Mouse (Mus musculus) macrophage (primary cell): ENCODE data around the gene Cct5. TPM values are rescaled to one million over a fixed set of nuclear protein-coding genes. Genes with fewer than 3 reads are reported as not detected.
A peak's percentile ranks its signal among the peaks of the same experiment; 100 is the strongest.

ENCODE experiments used
- H3K27ac ChIP-seq: fragments of 350-480 bp; formaldehyde crosslinking; 2 replicates; pipeline ENCODE4 v1.9.0; 2021
- H3K36me3 ChIP-seq: fragments of 350-480 bp; formaldehyde crosslinking; 2 replicates; pipeline ENCODE4 v1.9.0; 2021; ENCODE audit errors: inconsistent target
- H3K4me3 ChIP-seq: fragments of 350-480 bp; formaldehyde crosslinking; 2 replicates; pipeline ENCODE4 v1.9.0; 2021; ENCODE audit errors: inconsistent target
- H3K79me2 ChIP-seq: fragments of 350-480 bp; formaldehyde crosslinking; 2 replicates; pipeline ENCODE4 v1.9.0; 2021; ENCODE audit errors: inconsistent target
- whole genome bisulfite sequencing: methylation state at CpG from one replicate; pipeline ENCODE4 v1.1.7; 2026; ENCODE audit warnings: inconsistent platforms; ENCODE audit not compliant: missing documents; 5-methylcytosine and 5-hydroxymethylcytosine counted together
- polyA plus RNA-seq: library from polyadenylated mRNA; stranded (reverse); fragments of 250-400 nt; gene quantifications from 3 replicates; pipeline ENCODE4 v1.2.4, GENCODE M21; 2018; ENCODE audit warnings: inconsistent platforms

The Cct5 gene
- polyA plus RNA-seq, 1 experiment from 2014 or later: 154 TPM

DNA sequence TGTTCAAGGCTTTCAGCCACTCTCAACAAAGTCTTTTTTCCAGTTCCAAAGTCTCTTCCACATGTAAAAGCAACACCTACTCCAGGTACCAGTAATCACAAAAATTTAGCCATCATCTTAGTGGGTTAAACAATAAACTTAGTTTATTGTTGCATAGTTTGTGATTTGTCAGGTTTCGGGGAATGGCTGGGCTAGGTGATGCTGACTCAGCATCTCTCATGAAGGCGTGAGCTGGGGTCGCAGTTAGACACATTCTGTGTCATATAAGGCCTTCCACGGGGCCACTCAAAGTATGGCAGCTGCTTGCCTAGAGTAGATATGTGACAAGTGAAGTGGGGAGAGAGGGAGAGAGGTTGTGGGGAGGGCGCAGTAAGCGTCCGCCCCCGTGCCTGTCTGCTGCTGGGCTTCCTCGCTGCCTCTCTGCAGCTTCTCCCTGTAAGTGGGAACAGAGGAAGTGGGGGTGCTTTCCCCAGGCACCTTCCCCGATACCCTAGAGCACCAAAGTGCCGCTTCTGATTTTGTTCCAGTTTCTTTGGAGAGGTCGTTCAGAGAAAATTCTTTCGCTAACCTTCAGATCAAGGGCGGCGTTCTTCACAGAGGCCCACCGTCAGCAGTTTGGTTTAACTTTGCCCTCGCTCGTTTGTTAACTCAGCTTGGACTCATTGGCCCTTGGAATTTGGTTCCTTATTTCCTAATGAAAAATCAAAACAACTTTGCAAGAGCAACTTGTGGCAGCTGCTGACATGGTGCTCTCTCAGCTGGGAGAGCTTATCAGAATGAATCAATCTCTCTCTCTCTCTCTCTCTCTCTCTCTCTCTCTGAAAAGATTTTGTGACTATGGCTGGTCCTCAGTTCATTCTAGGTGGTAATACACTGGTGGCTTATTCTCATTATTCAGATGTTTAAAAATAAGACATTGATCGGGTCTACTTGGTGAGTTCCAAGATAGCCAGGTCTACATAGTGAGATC, 37.7 kb downstream of the Cct5 start:
- H3K27ac ChIP-seq: peak overlapping the region; percentile 48
- no peaks in the 10 kb centered on the region for H3K36me3 ChIP-seq
- no peak overlapping the region for H3K4me3 ChIP-seq
- H3K79me2 ChIP-seq: no peaks in the 10 kb centered on the region
- 52% methylated on average over 19 of the region's 19 CpGs for WGBS

DNA sequence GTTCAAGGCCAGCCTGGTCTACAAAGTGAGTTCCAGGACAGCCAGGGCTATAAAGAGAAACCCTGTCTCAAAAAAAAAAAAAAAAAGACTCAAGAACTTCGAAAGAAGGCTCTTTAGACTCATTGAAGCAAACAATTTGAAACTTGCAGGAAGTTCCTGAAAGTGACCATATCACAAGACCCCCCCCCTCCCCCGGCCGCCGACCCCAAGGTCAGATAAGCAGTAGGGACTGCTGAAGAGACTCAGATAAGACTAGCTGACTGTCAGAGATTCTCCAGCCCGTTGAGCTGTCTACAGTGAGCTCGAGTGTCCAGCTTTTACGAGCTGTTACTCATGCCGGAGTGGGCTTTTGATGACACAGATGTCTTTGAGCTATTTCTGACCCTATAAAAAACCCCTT, 38.8 kb downstream of the Cct5 start:
- no peaks in the 10 kb centered on the region for H3K79me2 ChIP-seq
- no peak overlapping the region for H3K4me3 ChIP-seq
- H3K27ac ChIP-seq: no peak overlapping the region
- no peaks in the 10 kb centered on the region for H3K36me3 ChIP-seq
- WGBS: 84% methylated on average over 7 of the region's 8 CpGs

DNA sequence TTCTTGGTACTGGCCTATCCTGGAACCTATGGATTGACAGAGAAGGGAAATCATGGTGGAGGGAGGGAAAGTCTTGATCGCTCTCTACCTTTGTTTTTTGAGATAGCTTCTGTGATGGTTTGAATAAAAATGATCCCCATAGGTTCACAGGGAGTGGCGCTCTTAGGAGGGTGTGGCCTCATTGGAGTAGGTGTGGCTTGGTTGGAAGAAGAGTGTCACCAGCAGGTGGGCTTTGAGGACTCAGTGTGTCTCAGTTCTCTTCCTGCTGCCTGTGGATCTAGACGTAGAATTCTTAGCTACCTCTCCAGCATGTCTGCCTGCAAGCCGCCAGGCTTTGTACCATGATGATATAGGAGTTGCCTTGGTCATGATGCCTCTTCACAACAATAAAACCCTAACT, 39.6 kb downstream of the Cct5 start:
- Histone ChIP-seq H3K79me2 (no peaks in the 10 kb centered on the region), H3K27ac (no peak overlapping the region), H3K4me3 (no peak overlapping the region), H3K36me3 (no peaks in the 10 kb centered on the region)
- 98% methylated on average over 4 of the region's 4 CpGs for WGBS

DNA sequence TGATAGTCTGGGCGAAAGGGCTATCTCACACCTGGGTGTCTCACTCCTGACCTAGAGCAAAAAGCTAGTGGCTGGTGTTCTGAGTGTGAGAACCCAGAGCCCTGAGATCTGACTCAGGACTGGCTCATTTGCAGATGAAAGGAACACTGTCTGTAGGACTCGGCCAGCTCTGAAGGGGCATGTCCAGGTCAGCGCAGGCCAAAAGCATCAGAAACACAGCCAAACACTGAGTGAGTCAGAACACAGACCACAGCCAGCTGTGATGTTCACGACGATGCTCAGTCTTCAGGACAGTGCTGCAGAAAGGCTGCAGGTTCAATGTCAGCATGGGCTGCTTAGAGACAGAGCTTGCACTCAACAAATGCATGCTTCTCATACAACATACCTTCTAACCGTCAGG, 40.2 kb downstream of the Cct5 start:
- no peak overlapping the region for H3K4me3 ChIP-seq
- WGBS: 91% methylated on average over 6 of the region's 6 CpGs
- no peak overlapping the region for H3K27ac ChIP-seq
- H3K36me3 ChIP-seq: no peaks in the 10 kb centered on the region
- no peaks in the 10 kb centered on the region for H3K79me2 ChIP-seq

DNA sequence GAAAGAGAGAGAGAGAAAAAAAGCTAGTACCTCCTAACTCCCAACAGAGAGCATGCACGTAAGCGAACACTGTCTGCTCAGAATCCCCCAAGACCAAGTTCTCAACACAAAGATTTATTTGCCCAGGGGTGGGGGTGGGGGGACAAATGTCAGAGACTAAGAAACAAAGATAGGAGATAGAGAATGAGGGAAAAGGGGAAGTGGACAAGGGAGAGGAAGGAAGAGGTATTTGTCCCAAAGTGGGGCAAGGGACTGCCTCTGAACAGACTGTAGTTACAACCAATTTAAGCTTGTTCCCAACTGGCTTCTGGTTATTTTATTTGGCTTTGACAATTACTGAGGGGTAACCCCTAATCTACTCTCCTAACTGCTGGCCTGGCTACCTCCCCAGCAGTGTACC, 46.7 kb downstream of the Cct5 start:
- WGBS: 44% methylated on average over 2 of the region's 2 CpGs
- Histone ChIP-seq H3K4me3 (no peak overlapping the region), H3K79me2 (no peaks in the 10 kb centered on the region), H3K27ac (no peak overlapping the region), H3K36me3 (no peaks in the 10 kb centered on the region)

DNA sequence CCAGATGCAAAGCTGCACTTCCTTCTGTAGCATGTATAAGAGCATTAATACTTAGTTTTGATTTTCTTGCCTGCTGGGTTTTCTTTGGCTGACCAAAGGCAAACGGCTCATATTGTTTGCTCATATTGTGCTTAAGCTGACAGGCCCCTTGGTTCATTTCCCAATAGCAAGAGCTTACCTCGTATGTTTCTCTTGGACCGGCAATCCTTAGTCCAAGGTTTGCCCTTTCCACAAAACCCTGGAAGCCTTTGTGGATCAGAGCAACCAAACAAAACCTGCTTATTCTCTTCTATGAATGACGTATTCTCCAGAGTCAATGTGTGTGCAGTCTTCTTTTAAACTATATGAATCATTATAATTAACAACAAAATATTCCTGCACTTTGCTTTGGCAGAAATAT, 51.2 kb downstream of the Cct5 start:
- Histone ChIP-seq H3K4me3 (no peak overlapping the region), H3K79me2 (no peaks in the 10 kb centered on the region), H3K36me3 (no peaks in the 10 kb centered on the region), H3K27ac (no peak overlapping the region)
- WGBS: 81% methylated on average over 4 of the region's 4 CpGs

DNA sequence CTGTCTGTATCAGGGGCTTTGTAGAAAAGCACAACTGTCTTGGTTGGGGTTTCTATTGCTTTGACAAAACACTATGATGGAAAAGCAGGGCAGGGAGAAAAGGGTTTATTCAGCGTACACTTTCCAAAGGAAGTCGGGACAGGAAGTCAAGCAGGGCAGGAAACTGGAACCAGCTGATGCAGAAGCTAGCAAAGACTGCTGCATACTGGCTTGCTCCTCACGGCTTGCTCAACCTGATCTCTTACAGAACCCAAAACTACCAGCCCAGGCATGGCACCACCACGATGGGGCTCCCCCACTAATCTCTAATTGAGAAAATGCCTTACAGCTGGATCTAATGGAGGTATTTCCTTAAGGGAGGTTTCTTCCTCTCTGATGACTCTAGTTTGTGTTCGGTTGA, 54.2 kb downstream of the Cct5 start:
- WGBS: 69% methylated on average over 5 of the region's 5 CpGs
- Histone ChIP-seq H3K36me3 (no peaks in the 10 kb centered on the region), H3K79me2 (no peaks in the 10 kb centered on the region), H3K27ac (no peak overlapping the region), H3K4me3 (no peak overlapping the region)

DNA sequence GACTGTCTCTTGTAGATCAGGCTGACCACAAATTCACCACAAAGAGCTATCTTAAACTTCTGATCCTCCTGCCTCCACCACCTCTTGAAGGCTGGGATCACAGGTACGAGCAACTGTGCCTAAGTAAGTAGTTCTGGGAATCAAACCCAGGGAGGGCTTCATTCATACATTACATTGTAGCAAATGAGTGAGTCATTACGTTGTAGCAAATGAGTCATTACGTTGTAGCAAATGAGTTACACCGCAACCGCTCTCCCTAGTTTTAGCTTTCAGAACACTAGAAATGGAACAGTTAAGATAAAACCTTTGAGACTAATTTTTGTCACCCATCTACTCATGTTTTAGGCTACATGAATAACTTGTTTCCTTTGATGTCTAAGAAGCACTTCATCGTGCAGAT, 55.3 kb downstream of the Cct5 start:
- WGBS: 95% methylated on average over 6 of the region's 6 CpGs
- no peaks in the 10 kb centered on the region for H3K36me3 ChIP-seq
- no peaks in the 10 kb centered on the region for H3K79me2 ChIP-seq
- no peak overlapping the region for H3K4me3 ChIP-seq
- H3K27ac ChIP-seq: no peak overlapping the region

DNA sequence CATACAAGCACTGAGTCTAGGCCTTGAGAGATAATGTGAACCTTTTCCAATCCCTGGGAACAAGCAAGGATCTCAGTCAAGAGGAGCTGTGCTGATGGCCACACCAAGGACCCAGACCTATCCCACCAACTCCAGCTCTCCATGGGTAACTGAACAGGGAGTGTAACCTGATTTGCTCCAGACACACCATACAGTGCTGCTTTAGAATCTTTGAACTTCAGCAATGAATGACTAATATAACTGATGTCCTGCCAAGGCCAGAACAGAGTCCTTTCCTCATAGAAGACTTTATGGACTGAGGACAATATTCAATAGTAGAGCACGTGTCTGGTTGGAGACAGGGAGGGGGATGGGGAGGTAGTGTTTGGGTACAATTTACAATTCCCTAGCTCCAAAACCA, 56.5 kb downstream of the Cct5 start:
- Histone ChIP-seq H3K27ac (no peak overlapping the region), H3K4me3 (no peak overlapping the region), H3K36me3 (no peaks in the 10 kb centered on the region), H3K79me2 (no peaks in the 10 kb centered on the region)
- WGBS: 100% methylated on average over 1 of the region's 1 CpGs

DNA sequence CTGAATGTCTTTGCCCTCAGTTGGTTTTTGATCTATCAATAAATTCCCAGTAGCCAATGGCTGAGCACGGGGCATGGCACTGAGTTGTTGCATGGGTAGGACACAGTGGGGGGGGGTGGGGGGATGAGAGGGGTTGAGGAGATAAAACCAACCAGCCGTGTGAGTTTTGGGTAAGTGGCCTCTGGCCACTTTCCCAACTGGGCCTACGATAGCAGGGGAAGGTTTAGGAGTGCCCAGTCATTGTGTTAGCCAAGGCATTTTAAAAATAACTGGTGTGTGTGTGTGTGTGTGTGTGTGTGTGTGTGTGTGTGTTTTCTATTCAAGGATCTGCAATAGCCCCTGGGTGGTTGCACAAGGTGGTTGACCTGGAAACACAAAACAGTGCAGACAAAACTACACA, 58.4 kb downstream of the Cct5 start:
- H3K36me3 ChIP-seq: no peaks in the 10 kb centered on the region
- no peaks in the 10 kb centered on the region for H3K79me2 ChIP-seq
- no peak overlapping the region for H3K27ac ChIP-seq
- no peak overlapping the region for H3K4me3 ChIP-seq
- WGBS: 60% methylated on average over 1 of the region's 3 CpGs

DNA sequence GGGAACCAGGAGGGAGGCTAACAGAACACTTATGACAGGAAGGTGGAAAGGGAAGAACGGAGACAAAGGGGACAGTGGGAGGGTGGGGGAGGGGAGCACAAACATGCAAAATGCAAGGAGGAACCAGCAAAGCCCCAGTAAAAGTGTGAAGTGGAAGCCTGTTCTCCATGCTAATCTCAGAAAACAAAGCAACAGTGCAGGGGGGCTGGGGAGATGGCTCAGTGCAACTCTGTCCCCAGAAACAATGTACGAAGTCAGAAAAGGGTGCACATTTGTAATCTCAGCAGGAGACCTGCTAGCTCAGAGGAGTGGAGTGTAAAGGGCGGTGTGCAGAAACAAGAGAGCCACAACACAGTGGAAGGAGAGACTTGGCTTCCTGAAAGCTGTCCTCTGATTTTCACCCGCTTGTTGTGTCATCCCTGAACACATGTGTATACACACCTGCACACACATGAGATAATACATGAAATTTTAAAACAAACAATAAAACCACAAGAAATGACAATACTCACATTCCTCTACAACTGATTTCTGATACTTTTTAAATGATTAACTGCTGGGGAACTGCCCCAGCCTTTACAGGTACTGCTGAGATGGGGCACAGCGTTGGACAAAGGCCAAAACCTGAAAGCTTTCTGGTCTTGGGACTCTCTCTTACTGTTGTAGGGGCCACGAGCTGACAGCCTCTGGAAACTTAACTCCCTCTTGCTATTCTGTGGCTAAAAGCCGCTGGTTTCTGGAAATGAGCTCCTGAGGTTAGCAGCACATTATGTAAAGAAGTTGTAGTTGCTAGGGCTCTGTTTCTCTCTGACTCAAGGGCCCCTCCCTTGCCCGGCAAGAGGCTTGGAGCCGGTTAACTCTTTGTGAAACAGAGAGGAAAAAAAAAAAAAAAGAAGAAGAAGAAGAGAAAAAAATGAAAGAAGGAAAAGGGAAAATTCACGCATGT, 59.3 kb downstream of the Cct5 start:
- Histone ChIP-seq H3K36me3 (no peaks in the 10 kb centered on the region), H3K79me2 (no peaks in the 10 kb centered on the region), H3K27ac (no peak overlapping the region; the same call in 1 of the 2 replicates), H3K4me3 (no peak overlapping the region)
- 16% methylated on average over 10 of the region's 10 CpGs for WGBS

Other genes with a start within 250 kb of the Cct5 start
- 17.4 to 30.3 TPM (median 22.9 TPM) in 3 replicates for gene Ankrd33b, start 234.1 kb downstream of the Cct5 start, polyA plus RNA-seq
- gene Ropn1l, start 148.1 kb downstream of the Cct5 start, polyA plus RNA-seq: 7.0 to 12.5 TPM (median 7.0 TPM) in 3 replicates
- 24.6 to 39.1 TPM (median 33.7 TPM) in 3 replicates for gene March6, start 70.8 kb downstream of the Cct5 start, polyA plus RNA-seq
- 1.5 to 5.5 TPM (median 3.5 TPM) in 3 replicates for gene Cmbl, start 36.4 kb downstream of the Cct5 start, polyA plus RNA-seq
- 6.3 to 13.8 TPM (median 10.5 TPM) in 3 replicates for gene Fam173b, start within 50 bp of the Cct5 start, polyA plus RNA-seq